Mouse (Mus musculus): ENCODE measurements around the gene Myo19.
A peak's percentile ranks its signal among the peaks of the same experiment; 100 is the strongest.

Myo19 gene

GRCm38 (mm10) chr11:84886767-84887511, 7.0 kb downstream of the Myo19 start:
- no peak for DNase-seq (ENCODE audit: low spot score)

GRCm38 (mm10) chr11:84888025-84888424, 8.1 kb downstream of the Myo19 start:
- DNase-seq (ENCODE audit: low spot score): no peak

- DNase-seq (ENCODE audit: low spot score): no peak
Measured at GRCm38 (mm10) chr11:84889492-84889891, 9.5 kb downstream of the Myo19 start.

GRCm38 (mm10) chr11:84891705-84892104, 11.8 kb downstream of the Myo19 start:
- DNase-seq (ENCODE audit: low spot score): peak; percentile 3

- DNase-seq (ENCODE audit: low spot score): peak; percentile 3
Measured at GRCm38 (mm10) chr11:84893113-84893512, 13.2 kb downstream of the Myo19 start.

GRCm38 (mm10) chr11:84904597-84905144, 24.7 kb downstream of the Myo19 start:
- no peak for DNase-seq (ENCODE audit: low spot score)

GRCm38 (mm10) chr11:84907081-84907480, 27.1 kb downstream of the Myo19 start:
- DNase-seq (ENCODE audit: low spot score): no peak

GRCm38 (mm10) chr11:84908480-84908879, 28.5 kb downstream of the Myo19 start:
- DNase-seq (ENCODE audit: low spot score): no peak

- no peak for DNase-seq (ENCODE audit: low spot score)
Measured at GRCm38 (mm10) chr11:84910411-84910810, 30.5 kb downstream of the Myo19 start.

- no peak for DNase-seq (ENCODE audit: low spot score)
Measured at GRCm38 (mm10) chr11:84914673-84915072, 34.7 kb downstream of the Myo19 start.

- peak; percentile 89 for DNase-seq (ENCODE audit: low spot score)
Measured at GRCm38 (mm10) chr11:84916053-84916702, 36.2 kb downstream of the Myo19 start, which contains the start of gene Znhit3. TSS of gene Znhit3 (minus strand) at chr11:84916366.

GRCm38 (mm10) chr11:84916703-84917300, 36.9 kb downstream of the Myo19 start:
- no peak for DNase-seq (ENCODE audit: low spot score)

- peak; percentile 84 for DNase-seq (ENCODE audit: low spot score)
Measured at GRCm38 (mm10) chr11:84918425-84918824, 38.5 kb downstream of the Myo19 start.

GRCm38 (mm10) chr11:84919276-84919675, 39.3 kb downstream of the Myo19 start:
- no peak for DNase-seq (ENCODE audit: low spot score)

GRCm38 (mm10) chr11:84919951-84920350, 40.0 kb downstream of the Myo19 start:
- no peak for DNase-seq (ENCODE audit: low spot score)

- no peak for DNase-seq (ENCODE audit: low spot score)
Measured at GRCm38 (mm10) chr11:84920981-84921380, 41.0 kb downstream of the Myo19 start.

- DNase-seq (ENCODE audit: low spot score): no peak
Measured at GRCm38 (mm10) chr11:84932261-84932660, 52.3 kb downstream of the Myo19 start.

- no peak for DNase-seq (ENCODE audit: low spot score)
Measured at GRCm38 (mm10) chr11:84939508-84940053, 59.6 kb downstream of the Myo19 start.

GRCm38 (mm10) chr11:84940140-84940539, 60.2 kb downstream of the Myo19 start:
- DNase-seq (ENCODE audit: low spot score): no peak

GRCm38 (mm10) chr11:84943948-84944347, 64.0 kb downstream of the Myo19 start:
- peak; percentile 75 for DNase-seq (ENCODE audit: low spot score)

- DNase-seq (ENCODE audit: low spot score): no peak
Measured at GRCm38 (mm10) chr11:84944639-84945435, 64.9 kb downstream of the Myo19 start.

- DNase-seq (ENCODE audit: low spot score): no peak
Measured at GRCm38 (mm10) chr11:84945841-84946240, 65.9 kb downstream of the Myo19 start.
